Mouse (Mus musculus): ENCODE results near the gene Vmn1r137. TPM values are rescaled to one million over a fixed set of nuclear protein-coding genes. Genes with fewer than 3 reads are reported as not detected.
"Not testable (repeated sequence)": the region's sequence is repeated elsewhere in the genome, so short reads cannot be mapped to it uniquely, and the experiment has no call there.

Vmn1r137 gene
- polyA plus RNA-seq (2015; fragmentation: Nextera tagmentation; extraction: Ambion mirVana), result not detected in 2 replicates

DNA sequence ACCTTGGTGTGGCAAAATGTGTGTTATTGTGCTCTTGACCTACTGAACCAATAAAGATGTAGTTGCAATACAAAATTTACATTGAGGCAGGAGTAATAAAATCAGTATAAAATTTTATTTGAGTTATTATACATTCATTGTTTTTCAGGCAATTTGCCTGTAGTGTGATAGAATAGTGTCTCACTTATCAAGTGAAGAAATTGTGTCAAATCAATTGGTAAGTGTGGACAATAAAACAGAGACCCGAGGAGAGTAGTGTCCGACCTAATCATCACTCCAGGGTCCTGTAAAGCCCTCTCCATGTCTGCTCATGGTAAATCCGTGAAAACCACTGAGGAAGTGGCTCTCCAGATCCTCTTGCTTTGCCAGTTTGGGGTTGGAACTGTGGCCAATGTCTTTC, at the start of gene Vmn1r137:
Gene Vmn1r137, plus strand, starts transcription at position 301 of the 400 bp plus-strand sequence.
- H3K27me3 ChIP-seq; ATAC-seq (replicated peaks; ENCODE audit: low FRiP score); H3K4me1 ChIP-seq; H3K4me2 ChIP-seq; H3K4me3 ChIP-seq (replicated peaks); H3K9me3 ChIP-seq (replicated peaks); H3K9ac ChIP-seq; H3K36me3 ChIP-seq; H3K27ac ChIP-seq: not testable (repeated sequence)
- WGBS, result no CpG with 5 or more reads among the region's 3 CpGs

DNA sequence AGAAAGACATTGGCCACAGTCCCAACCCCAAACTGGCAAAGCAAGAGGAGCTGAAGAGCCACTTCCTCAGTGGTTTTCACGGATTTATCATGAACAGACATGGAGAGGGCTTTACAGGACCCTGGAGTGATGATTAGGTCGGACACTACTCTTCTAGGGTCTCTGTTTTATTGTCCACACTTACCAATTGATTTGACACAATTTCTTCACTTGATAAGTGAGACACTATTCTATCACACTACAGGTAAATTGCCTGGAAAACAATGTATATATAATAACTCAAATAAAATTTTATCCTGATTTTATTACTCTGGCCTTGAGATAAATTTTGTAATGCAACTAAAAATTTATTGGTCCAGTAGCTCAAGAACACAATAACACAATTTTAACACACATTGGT, 34.4 kb downstream of the Vmn1r137 start, which contains the start of gene Vmn1r138:
Gene Vmn1r138, minus strand, starts transcription at position 101 of the 400 bp plus-strand sequence.
- not testable (repeated sequence) for H3K36me3 ChIP-seq; H3K4me2 ChIP-seq; H3K4me1 ChIP-seq; H3K27ac ChIP-seq; H3K9ac ChIP-seq; H3K9me3 ChIP-seq (replicated peaks); H3K27me3 ChIP-seq; ATAC-seq (replicated peaks; ENCODE audit: low FRiP score); H3K4me3 ChIP-seq (replicated peaks)
- WGBS, result no CpG with 5 or more reads among the region's 2 CpGs

Other genes with a start within 250 kb of the Vmn1r137 start
- gene Gm4175, start 233.1 kb upstream of the Vmn1r137 start, polyA plus RNA-seq (2015; fragmentation: Nextera tagmentation; extraction: Ambion mirVana), result not detected in 2 replicates
- gene Gm4177, start 197.9 kb upstream of the Vmn1r137 start, polyA plus RNA-seq (2015; fragmentation: Nextera tagmentation; extraction: Ambion mirVana), result not detected in 2 replicates
- not detected in 2 replicates for gene Vmn1r135, start 162.2 kb upstream of the Vmn1r137 start, polyA plus RNA-seq (2015; fragmentation: Nextera tagmentation; extraction: Ambion mirVana)
- not detected in 2 replicates for gene Gm5725, start 150.3 kb upstream of the Vmn1r137 start, polyA plus RNA-seq (2015; fragmentation: Nextera tagmentation; extraction: Ambion mirVana)
- not detected in 2 replicates for gene Gm5891, start 73.3 kb upstream of the Vmn1r137 start, polyA plus RNA-seq (2015; fragmentation: Nextera tagmentation; extraction: Ambion mirVana)
- not detected in 2 replicates for gene Vmn1r138, start 34.3 kb downstream of the Vmn1r137 start, polyA plus RNA-seq (2015; fragmentation: Nextera tagmentation; extraction: Ambion mirVana)
- gene Gm6176, start 61.7 kb downstream of the Vmn1r137 start, polyA plus RNA-seq (2015; fragmentation: Nextera tagmentation; extraction: Ambion mirVana), result not detected in 2 replicates
- gene Vmn1r139, start 74.5 kb downstream of the Vmn1r137 start, polyA plus RNA-seq (2015; fragmentation: Nextera tagmentation; extraction: Ambion mirVana), result not detected in 2 replicates
- gene Gm16451, start 123.7 kb downstream of the Vmn1r137 start, polyA plus RNA-seq (2015; fragmentation: Nextera tagmentation; extraction: Ambion mirVana), result not detected in 2 replicates
- gene Gm10666, start 140.2 kb downstream of the Vmn1r137 start, polyA plus RNA-seq (2015; fragmentation: Nextera tagmentation; extraction: Ambion mirVana), result not detected in 2 replicates
- gene Vmn1r142, start 169.4 kb downstream of the Vmn1r137 start, polyA plus RNA-seq (2015; fragmentation: Nextera tagmentation; extraction: Ambion mirVana), result not detected in 2 replicates
- gene Vmn1r143, start 194.8 kb downstream of the Vmn1r137 start, polyA plus RNA-seq (2015; fragmentation: Nextera tagmentation; extraction: Ambion mirVana), result not detected in 2 replicates
- not detected in 2 replicates for gene Gm8653, start 206.7 kb downstream of the Vmn1r137 start, polyA plus RNA-seq (2015; fragmentation: Nextera tagmentation; extraction: Ambion mirVana)
- gene Gm8453, start 234.9 kb downstream of the Vmn1r137 start, polyA plus RNA-seq (2015; fragmentation: Nextera tagmentation; extraction: Ambion mirVana), result not detected in 2 replicates

Data from kidney, embryonic 15.5 days (tissue).